Comparison of ENCODE assay signal across 8 mouse cellular contexts in the genomic region with DNA sequence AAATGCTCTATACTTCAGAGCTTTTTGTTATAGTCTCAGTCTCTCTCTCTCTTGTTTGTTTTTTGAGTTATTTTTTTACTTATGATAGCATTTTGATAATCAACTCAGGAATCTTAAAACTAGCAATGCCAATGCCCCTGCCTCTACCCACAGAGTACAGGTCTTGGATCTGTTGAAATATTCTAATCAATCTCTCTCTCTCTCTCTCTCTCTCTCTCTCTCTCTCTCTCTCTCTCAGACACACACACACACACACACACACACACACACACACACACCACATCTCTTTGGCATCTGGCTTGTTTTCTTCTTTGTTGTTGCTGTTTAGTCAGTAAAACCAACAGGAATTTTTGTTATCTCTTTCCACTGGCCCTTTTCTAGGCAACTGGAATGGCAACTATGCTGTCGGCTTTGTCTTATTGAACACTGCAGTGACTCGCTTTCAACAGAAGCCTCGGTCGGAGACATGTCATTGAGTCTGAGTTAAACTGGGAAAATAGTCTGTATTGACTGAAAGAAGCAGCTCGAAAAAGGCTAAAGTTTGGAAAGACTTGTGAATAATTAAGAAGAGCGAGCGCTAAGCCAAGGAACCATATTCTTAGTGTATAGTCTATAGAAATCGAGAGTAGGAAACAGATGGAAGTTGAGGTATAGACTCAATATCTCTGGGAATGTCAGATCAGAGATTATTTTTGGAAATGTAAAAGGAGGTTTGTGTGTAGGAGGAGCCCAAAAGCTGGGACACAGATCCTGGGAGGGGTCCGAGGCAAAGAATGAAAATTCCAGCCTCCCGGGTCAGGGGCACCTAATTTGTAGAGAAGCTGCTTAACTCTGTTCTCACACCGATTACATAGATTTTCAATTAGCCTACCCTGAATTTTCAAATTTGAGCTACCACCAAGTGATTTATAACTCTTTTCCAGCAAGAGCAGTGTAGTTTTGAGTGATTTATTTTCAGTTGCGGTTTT. TPM values are rescaled to one million over a fixed set of nuclear protein-coding genes. Genes with fewer than 3 reads are reported as not detected.
DNase-seq lines count a peak whose midpoint lies in the region; ATAC-seq lines count a peak whose summit lies in the region.

No protein-coding gene starts in this region.

- peak overlapping the region; percentile 62 for H3K4me2 ChIP-seq in heart, embryonic 12.5 days
- H3K4me2 ChIP-seq in hindbrain, embryonic 13.5 days = peak overlapping the region; percentile 46
- H3K4me2 ChIP-seq in midbrain, embryonic 16.5 days (ENCODE audit: low read length) = peak overlapping the region; percentile 58

- ATAC-seq in heart, embryonic 12.5 days (ENCODE audit: insufficient number of reproducible peaks, low FRiP score) = 0 out of 2 replicates have a peak, but pooled peaks have one; percentile 39
- peak; percentile 59; the same call in 1 of the 2 replicates for ATAC-seq in hindbrain, embryonic 13.5 days (ENCODE audit: low FRiP score)
- no peak for ATAC-seq in midbrain, embryonic 16.5 days

- no peak for DNase-seq in heart, postnatal 25 days (ENCODE audit: low spot score)
- DNase-seq in embryo, embryonic 9.5 days (ENCODE audit: extremely low spot score) = peak; percentile 38
- DNase-seq in c-Kit-positive CD71-positive TER-119-positive erythroid progenitor cells, embryonic 14.5 days (ENCODE audit: low spot score) = no peak
- no peak for DNase-seq in urinary bladder, postnatal 25 days (ENCODE audit: low spot score)
- no peak for DNase-seq in urinary bladder, postnatal 10 days (ENCODE audit: low spot score)

- 0 out of 2 replicates have a peak overlapping the region, but pooled peaks have one; percentile 57 for H3K27ac ChIP-seq in heart, embryonic 12.5 days (ENCODE audit: poor library complexity, severe bottlenecking)
- H3K27ac ChIP-seq in hindbrain, embryonic 13.5 days = no peak overlapping the region
- H3K27ac ChIP-seq in midbrain, embryonic 16.5 days (ENCODE audit: low read length) = no peak overlapping the region; the same call in 1 of the 2 replicates

- H3K9ac ChIP-seq in heart, embryonic 12.5 days = 0 out of 2 replicates have a peak overlapping the region, but pooled peaks have one; percentile 9
- H3K9ac ChIP-seq in hindbrain, embryonic 13.5 days = no peak overlapping the region
- peak overlapping the region; percentile 38; the same call in 1 of the 2 replicates for H3K9ac ChIP-seq in midbrain, embryonic 16.5 days (ENCODE audit: low read depth, low read length)

- WGBS in heart, embryonic 12.5 days = 29% methylated on average over 12 of the region's 12 CpGs
- WGBS in hindbrain, embryonic 13.5 days = 39% methylated on average over 12 of the region's 12 CpGs
- WGBS in midbrain, embryonic 16.5 days = 28% methylated on average over 12 of the region's 12 CpGs

- no peaks in the 10 kb centered on the region for H3K36me3 ChIP-seq in heart, embryonic 12.5 days
- no peaks in the 10 kb centered on the region for H3K36me3 ChIP-seq in hindbrain, embryonic 13.5 days
- no peaks in the 10 kb centered on the region for H3K36me3 ChIP-seq in midbrain, embryonic 16.5 days (ENCODE audit: control insufficient read depth, insufficient read depth, low read length)

- H3K4me3 ChIP-seq in heart, embryonic 12.5 days = peak overlapping the region; percentile 48
- H3K4me3 ChIP-seq in hindbrain, embryonic 13.5 days = peak overlapping the region; percentile 17
- peak overlapping the region; percentile 30 for H3K4me3 ChIP-seq in midbrain, embryonic 16.5 days (ENCODE audit: low read depth, low read length)

- H3K4me1 ChIP-seq in heart, embryonic 12.5 days (replicated peaks) = no peaks in the 10 kb centered on the region; the same call in 1 of the 2 replicates
- H3K4me1 ChIP-seq in hindbrain, embryonic 13.5 days (replicated peaks) = no peaks in the 10 kb centered on the region
- H3K4me1 ChIP-seq in midbrain, embryonic 16.5 days (ENCODE audit: control insufficient read depth, insufficient read depth, low read length) = peaks cover 6% of the 10 kb centered on the region; the same call in 1 of the 2 replicates

- intact Hi-C loops in heart, postnatal 25 days (cut with DNase I) = no loop called here

- H3K9me3 ChIP-seq in heart, embryonic 12.5 days (replicated peaks) = no peaks in the 10 kb centered on the region
- no peaks in the 10 kb centered on the region for H3K9me3 ChIP-seq in hindbrain, embryonic 13.5 days
- no peaks in the 10 kb centered on the region for H3K9me3 ChIP-seq in midbrain, embryonic 16.5 days (replicated peaks; ENCODE audit: control insufficient read depth, low read length, poor library complexity, severe bottlenecking)

- no peaks in the 10 kb centered on the region for H3K27me3 ChIP-seq in heart, embryonic 12.5 days (replicated peaks)
- no peaks in the 10 kb centered on the region for H3K27me3 ChIP-seq in hindbrain, embryonic 13.5 days
- H3K27me3 ChIP-seq in midbrain, embryonic 16.5 days (ENCODE audit: control insufficient read depth, insufficient read depth, low read depth, low read length) = no peaks in the 10 kb centered on the region

RNA-seq across cellular contexts. Expression of a gene that starts 47.0 kb away (rescaled TPM):
- 4.3 and 4.6 TPM in 2 replicates for polyA plus RNA-seq in heart, embryonic 12.5 days (2016; fragmentation: Nextera tagmentation; extraction: Ambion mirVana)
- total RNA-seq in heart, postnatal 25 days (2021) = 1 to 10 TPM; 2.4 to 2.6 TPM
- 28.7 and 28.8 TPM in 2 replicates for polyA plus RNA-seq in hindbrain, embryonic 13.5 days (2015; fragmentation: Nextera tagmentation; extraction: Ambion mirVana)
- 43.6 and 45.6 TPM in 2 replicates for polyA plus RNA-seq in midbrain, embryonic 16.5 days (2015; fragmentation: Nextera tagmentation; extraction: Ambion mirVana)
